Mouse (Mus musculus) neural tube, embryonic 15.5 days (tissue): ENCODE data around the gene Nanos1. TPM values are rescaled to one million over a fixed set of nuclear protein-coding genes. Genes with fewer than 3 reads are reported as not detected.

Experiments
- ATAC-seq: fragments of 200-750 bp; cut with Nextera tagmentation; 2 replicates; pipeline ENCODE4 v1.8.0; 2017; ENCODE audit warnings: mild to moderate bottlenecking, moderate TSS enrichment, moderate library complexity; ENCODE audit not compliant: low FRiP score
- H3K27ac ChIP-seq: fragments of 300-500 bp; sonication (generic); replicated peaks from 2 replicates; pipeline ENCODE4 v1.5.1; 2015; ENCODE audit warnings: mild to moderate bottlenecking, inconsistent platforms
- H3K27me3 ChIP-seq: fragments of 300-500 bp; sonication (generic); replicated peaks from 2 replicates; pipeline ENCODE4 v1.6.1; 2015; ENCODE audit warnings: inconsistent platforms
- H3K36me3 ChIP-seq: fragments of 300-500 bp; sonication (generic); 2 replicates; pipeline ENCODE4 v1.6.1; 2015; ENCODE audit warnings: inconsistent platforms
- H3K4me1 ChIP-seq: fragments of 300-500 bp; sonication (generic); 2 replicates; pipeline ENCODE4 v1.6.1; 2015; ENCODE audit warnings: inconsistent platforms
- H3K4me2 ChIP-seq: fragments of 300-500 bp; sonication (generic); 2 replicates; pipeline ENCODE4 v1.6.1; 2015; ENCODE audit warnings: inconsistent platforms, mild to moderate bottlenecking, moderate library complexity
- H3K4me3 ChIP-seq: fragments of 300-500 bp; sonication (generic); replicated peaks from 2 replicates; pipeline ENCODE4 v1.5.1; 2015; ENCODE audit warnings: mild to moderate bottlenecking, inconsistent platforms
- H3K9ac ChIP-seq: fragments of 300-500 bp; sonication (generic); replicated peaks from 2 replicates; pipeline ENCODE4 v1.6.1; 2015; ENCODE audit warnings: mild to moderate bottlenecking, inconsistent platforms
- H3K9me3 ChIP-seq: fragments of 300-500 bp; sonication (generic); replicated peaks from 2 replicates; pipeline ENCODE4 v1.6.1; 2016; ENCODE audit warnings: inconsistent platforms
- WGBS: fragments of 180-500 bp; shearing (Covaris S2); methylation state at CpG from one replicate; pipeline ENCODE4 v1.1.7; 2015; ENCODE audit warnings: mixed read lengths; 5-methylcytosine and 5-hydroxymethylcytosine counted together
- polyA plus RNA-seq: library from polyadenylated mRNA; unstranded; fragments of >200 nt; fragmentation: Nextera tagmentation; extraction: Ambion mirVana; gene quantifications from 2 replicates; pipeline ENCODE4 v1.2.1, GENCODE M21; 2015

Gene Nanos1
- polyA plus RNA-seq, 1 experiment from 2014 or later: 15.5 TPM

DNA sequence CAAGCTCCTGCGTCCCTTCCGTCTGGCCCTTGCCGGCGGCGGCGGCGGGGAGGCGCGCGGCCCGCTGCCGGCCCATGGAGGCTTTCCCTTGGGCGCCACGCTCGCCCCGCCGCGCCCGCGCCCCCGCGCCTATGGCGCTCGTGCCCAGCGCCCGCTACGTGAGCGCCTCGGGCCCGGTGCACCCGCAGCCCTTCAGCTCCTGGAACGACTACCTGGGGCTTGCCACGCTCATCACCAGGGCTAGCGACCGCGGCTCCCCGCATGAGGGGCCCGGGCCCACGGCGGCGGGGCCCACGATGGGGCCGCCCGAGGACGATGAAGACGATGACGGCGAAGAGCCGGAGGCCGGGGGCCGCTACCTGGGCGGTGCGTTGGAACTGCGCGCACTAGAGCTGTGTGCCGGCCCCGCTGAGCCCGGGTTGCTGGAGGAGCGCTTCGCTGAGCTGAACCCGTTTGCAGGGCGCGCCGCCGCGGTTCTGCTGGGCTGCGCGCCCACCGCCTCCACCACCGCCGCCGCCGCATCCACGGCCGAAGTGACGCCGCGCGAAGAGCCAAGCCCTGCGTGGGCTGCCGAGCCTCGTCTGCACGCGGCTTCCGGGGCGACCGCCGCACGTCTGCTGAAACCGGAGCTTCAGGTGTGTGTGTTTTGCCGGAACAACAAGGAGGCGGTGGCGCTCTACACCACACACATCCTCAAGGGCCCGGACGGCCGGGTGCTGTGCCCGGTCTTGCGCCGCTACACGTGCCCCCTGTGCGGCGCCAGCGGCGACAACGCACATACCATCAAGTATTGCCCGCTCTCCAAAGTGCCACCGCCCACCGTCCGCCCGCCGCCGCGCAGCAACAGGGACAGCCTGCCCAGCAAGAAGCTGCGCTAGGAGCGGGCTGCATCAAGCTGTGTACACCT lies 658 bp downstream of the Nanos1 start:
- Histone ChIP-seq H3K4me2 (peak overlapping the region; percentile 74), H3K36me3 (peaks cover 5% of the 10 kb centered on the region; the same call in 1 of the 2 replicates), H3K4me3 (peak overlapping the region; percentile 78), H3K27ac (peak overlapping the region; percentile 94), H3K9me3 (no peaks in the 10 kb centered on the region), H3K4me1 (peaks cover 24% of the 10 kb centered on the region), H3K9ac (peak overlapping the region; percentile 83), H3K27me3 (no peaks in the 10 kb centered on the region)
- WGBS: under 1% methylated on average over 79 of the region's 115 CpGs
- peak; percentile 86 for ATAC-seq

GRCm38 (mm10) chr19:60757099-60757785 lies 1.5 kb downstream of the Nanos1 start:
- Histone ChIP-seq H3K4me3 (peak overlapping the region; percentile 78), H3K9ac (peak overlapping the region; percentile 83), H3K36me3 (peaks cover 9% of the 10 kb centered on the region), H3K9me3 (no peaks in the 10 kb centered on the region), H3K27me3 (no peaks in the 10 kb centered on the region), H3K4me1 (peaks cover 24% of the 10 kb centered on the region), H3K4me2 (peak overlapping the region; percentile 74), H3K27ac (peak overlapping the region; percentile 94)
- ATAC-seq: no peak
- 3% methylated on average over 25 of the region's 25 CpGs for WGBS

- no peak for ATAC-seq
- no peak overlapping the region for H3K9ac ChIP-seq
These were observed 3.4 kb downstream of the Nanos1 start for GRCm38 (mm10) chr19:60758896-60759835.

GRCm38 (mm10) chr19:60773366-60773765 lies 17.6 kb downstream of the Nanos1 start:
- ATAC-seq: no peak
- WGBS: 93% methylated on average over 6 of the region's 6 CpGs
- H3K36me3 ChIP-seq: peaks cover 74% of the 10 kb centered on the region
- no peaks in the 10 kb centered on the region for H3K4me1 ChIP-seq
- H3K27ac ChIP-seq: no peak overlapping the region
- H3K4me2 ChIP-seq: no peak overlapping the region
- H3K9me3 ChIP-seq: no peaks in the 10 kb centered on the region
- H3K9ac ChIP-seq: no peak overlapping the region
- no peak overlapping the region for H3K4me3 ChIP-seq
- H3K27me3 ChIP-seq: no peaks in the 10 kb centered on the region

More at GRCm38 (mm10) chr19:60758896-60759835, 3.4 kb downstream of the Nanos1 start:
- Histone ChIP-seq H3K27me3 (no peaks in the 10 kb centered on the region), H3K4me3 (no peak overlapping the region), H3K4me1 (peaks cover 24% of the 10 kb centered on the region), H3K4me2 (no peak overlapping the region), H3K27ac (no peak overlapping the region), H3K36me3 (peaks cover 26% of the 10 kb centered on the region), H3K9me3 (no peaks in the 10 kb centered on the region)
- 75% methylated on average over 4 of the region's 4 CpGs for WGBS

GRCm38 (mm10) chr19:60782034-60782433 lies 26.2 kb downstream of the Nanos1 start:
- H3K4me2 ChIP-seq: no peak overlapping the region
- H3K4me1 ChIP-seq: peaks cover 16% of the 10 kb centered on the region
- no peaks in the 10 kb centered on the region for H3K9me3 ChIP-seq
- no peak overlapping the region for H3K27ac ChIP-seq
- WGBS: 93% methylated on average over 3 of the region's 3 CpGs
- no peak overlapping the region for H3K4me3 ChIP-seq
- no peak for ATAC-seq
- H3K9ac ChIP-seq: no peak overlapping the region
- H3K36me3 ChIP-seq: peaks cover 22% of the 10 kb centered on the region
- no peaks in the 10 kb centered on the region for H3K27me3 ChIP-seq

DNA sequence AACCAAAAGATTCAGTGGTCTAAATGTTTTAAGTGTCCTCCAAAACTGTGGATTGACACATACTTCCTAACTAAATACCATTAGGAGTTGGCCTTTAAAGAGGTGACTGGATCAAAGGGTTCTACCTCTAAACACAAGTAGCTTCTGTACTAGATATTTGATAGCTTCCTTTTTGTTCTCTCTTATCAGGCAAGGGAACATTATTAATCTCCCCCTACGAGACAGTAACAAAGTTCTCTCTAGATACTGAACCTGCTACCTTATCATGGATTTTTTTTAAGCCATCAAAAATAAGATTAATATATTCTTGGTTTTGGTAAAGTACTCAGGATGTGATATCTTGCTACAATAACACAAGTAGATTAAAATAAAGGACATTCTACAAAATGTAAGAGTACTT lies 28.9 kb downstream of the Nanos1 start:
- 0 out of 2 replicates have a peak, but pooled peaks cover 8% of the 10 kb centered on the region for H3K36me3 ChIP-seq
- H3K4me2 ChIP-seq: no peak overlapping the region
- H3K27ac ChIP-seq: no peak overlapping the region
- no peak overlapping the region for H3K9ac ChIP-seq
- H3K4me1 ChIP-seq: peaks cover 33% of the 10 kb centered on the region
- H3K9me3 ChIP-seq: no peaks in the 10 kb centered on the region
- no peaks in the 10 kb centered on the region for H3K27me3 ChIP-seq
- no peak overlapping the region for H3K4me3 ChIP-seq
- ATAC-seq: no peak
- 81% methylated on average over 1 of the region's 1 CpGs for WGBS

DNA sequence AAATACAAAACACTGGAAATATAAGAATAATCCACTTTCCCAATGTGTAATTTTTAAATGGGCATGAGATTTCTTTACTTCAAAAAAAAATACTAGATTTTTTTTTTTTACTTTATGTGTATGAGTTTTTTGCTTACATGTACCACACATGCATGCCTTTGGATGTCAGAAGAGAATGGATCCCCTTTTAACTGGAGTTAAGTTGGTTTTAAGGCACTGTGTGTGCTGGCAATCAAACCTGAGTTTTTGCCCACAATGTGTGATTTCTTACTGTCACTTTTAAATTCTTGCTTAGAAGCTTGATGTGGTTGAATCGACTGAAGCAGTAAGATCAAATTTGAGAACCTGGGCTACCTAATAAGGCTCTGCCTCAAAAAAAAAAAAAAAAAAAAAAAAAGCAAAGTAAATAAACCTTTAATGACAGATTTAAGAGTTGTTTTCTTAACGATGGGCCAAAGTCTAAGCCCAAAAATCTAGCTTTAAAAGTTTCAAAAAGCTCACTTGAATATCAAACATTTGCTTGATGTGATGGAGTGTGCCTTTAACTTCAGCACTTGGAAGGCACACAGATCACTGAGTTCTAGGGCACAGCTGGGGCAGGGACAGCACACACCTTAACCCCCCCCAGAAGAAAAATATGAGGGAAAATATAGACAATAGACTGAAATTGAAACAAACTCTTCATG lies 31.8 kb downstream of the Nanos1 start:
- Histone ChIP-seq H3K27me3 (no peaks in the 10 kb centered on the region), H3K4me2 (no peak overlapping the region), H3K4me1 (peaks cover 37% of the 10 kb centered on the region), H3K4me3 (no peak overlapping the region), H3K27ac (no peak overlapping the region), H3K9ac (no peak overlapping the region), H3K36me3 (no peaks in the 10 kb centered on the region), H3K9me3 (no peaks in the 10 kb centered on the region)
- WGBS: 71% methylated on average over 2 of the region's 2 CpGs
- ATAC-seq: no peak

DNA sequence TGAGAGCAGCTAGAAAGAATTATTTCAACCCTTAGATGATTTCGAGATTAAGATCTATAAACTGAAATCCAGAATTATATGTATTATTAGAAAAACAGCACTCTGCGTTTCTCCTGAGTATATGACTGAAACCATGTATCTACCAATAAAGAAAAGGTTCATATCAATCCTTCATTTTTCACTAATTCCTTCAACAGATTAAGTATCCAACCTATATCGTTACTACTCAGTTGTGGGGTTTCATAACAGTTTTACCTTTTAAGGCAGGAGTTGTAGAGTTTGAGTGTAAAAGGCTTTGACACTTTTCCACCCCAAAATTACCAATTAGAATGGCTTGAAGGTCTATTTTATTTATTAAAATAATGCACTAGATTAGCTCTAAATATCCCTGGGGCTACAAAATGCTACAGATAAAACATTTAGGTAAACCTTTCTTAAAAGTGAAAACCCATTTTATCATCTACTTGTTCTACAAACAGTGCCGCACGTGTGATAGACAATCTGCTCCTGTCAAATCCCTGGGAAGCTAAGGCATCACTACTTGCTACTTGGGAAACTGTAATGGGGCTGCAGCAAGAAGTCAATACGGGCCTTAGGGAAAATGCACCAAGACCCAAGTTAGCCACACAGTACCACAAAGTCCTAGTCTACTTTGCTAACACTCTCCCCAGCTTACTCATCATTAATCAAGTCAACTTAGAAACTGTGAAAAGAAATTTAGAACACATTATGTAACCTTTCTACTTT lies 32.6 kb downstream of the Nanos1 start:
- Histone ChIP-seq H3K9me3 (no peaks in the 10 kb centered on the region), H3K9ac (no peak overlapping the region), H3K4me3 (peak overlapping the region; percentile 21), H3K27me3 (no peaks in the 10 kb centered on the region), H3K4me2 (peak overlapping the region; percentile 65), H3K4me1 (peaks cover 34% of the 10 kb centered on the region), H3K27ac (no peak overlapping the region), H3K36me3 (no peaks in the 10 kb centered on the region)
- ATAC-seq: no peak
- 49% methylated on average over 6 of the region's 6 CpGs for WGBS

DNA sequence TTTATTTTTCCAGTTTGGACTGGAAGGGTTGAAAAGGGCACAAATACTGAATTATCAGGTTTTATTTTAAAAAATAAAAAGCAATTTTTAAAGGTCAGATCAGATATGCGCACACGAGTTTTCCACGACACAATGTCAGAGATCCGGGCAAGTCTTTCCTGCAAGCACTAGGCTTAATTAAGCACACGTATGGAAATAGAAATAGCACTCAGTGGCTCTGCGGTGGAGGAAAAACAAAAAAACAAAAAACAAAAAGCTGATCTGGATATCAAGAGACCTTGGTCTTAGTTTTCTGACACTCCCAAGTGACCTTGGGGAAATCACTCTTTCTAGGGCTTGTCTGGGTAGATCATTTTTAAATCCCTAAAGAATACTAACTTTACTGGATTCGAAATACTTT lies 33.7 kb downstream of the Nanos1 start:
- Histone ChIP-seq H3K27me3 (no peaks in the 10 kb centered on the region), H3K9me3 (no peaks in the 10 kb centered on the region), H3K4me2 (peak overlapping the region; percentile 65), H3K27ac (peak overlapping the region; percentile 98), H3K9ac (peak overlapping the region; percentile 99), H3K4me1 (peaks cover 34% of the 10 kb centered on the region), H3K36me3 (no peaks in the 10 kb centered on the region), H3K4me3 (peak overlapping the region; percentile 99)
- ATAC-seq: no peak
- WGBS: 1% methylated on average over 7 of the region's 7 CpGs

DNA sequence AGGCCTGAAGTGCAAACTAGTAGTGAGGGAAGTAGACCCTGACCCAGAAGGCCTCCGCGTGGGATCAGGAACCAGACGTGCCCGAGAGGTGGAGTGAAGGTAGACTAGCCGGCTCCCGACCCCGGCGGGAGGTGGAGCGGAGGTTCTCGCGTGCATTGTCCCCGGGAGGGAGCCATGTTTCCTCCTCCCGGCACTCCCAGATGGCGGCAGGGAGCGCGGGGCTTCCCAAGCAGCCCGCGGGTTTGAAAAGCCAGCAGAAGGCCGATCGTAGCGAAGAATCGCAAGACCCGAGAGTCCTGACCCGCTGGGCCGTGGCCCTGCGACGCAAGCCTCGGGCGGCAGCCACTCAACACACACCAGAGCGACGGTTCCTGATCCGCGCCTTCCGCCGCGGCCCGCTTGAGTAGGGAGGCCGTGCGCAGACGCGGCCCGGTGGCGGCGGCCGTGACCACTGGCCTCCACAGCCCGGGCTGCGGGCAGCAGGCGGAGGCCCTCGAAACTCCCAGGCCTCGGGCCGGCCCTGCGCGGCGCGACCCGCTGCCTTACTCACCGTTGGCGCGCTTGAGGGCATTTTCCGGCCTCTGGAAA lies 34.2 kb downstream of the Nanos1 start:
- Histone ChIP-seq H3K4me3 (peak overlapping the region; percentile 99), H3K9ac (peak overlapping the region; percentile 99), H3K9me3 (no peaks in the 10 kb centered on the region), H3K4me2 (peak overlapping the region; percentile 65), H3K27ac (peak overlapping the region; percentile 98), H3K4me1 (peaks cover 34% of the 10 kb centered on the region), H3K27me3 (no peaks in the 10 kb centered on the region), H3K36me3 (no peaks in the 10 kb centered on the region)
- peak; percentile 75 for ATAC-seq
- under 1% methylated on average over 60 of the region's 60 CpGs for WGBS
